Mouse (Mus musculus): ENCODE measurements around the gene Gstk1. TPM values are rescaled to one million over a fixed set of nuclear protein-coding genes. Genes with fewer than 3 reads are reported as not detected.
A peak's percentile ranks its signal among the peaks of the same experiment; 100 is the strongest.

Gstk1 gene
- total and polyA plus RNA-seq, 2 experiments from 2014 or later, result 23.6 to 32.4 TPM

- Histone ChIP-seq H3K27ac (ENCODE audit: low read depth) (no peak within 1 kb of the TSS), H3K9me3 (replicated peaks; ENCODE audit: control insufficient read depth, low read length) (no peaks in the 10 kb centered on the region), H3K4me3 (ENCODE audit: low read depth, low read length) (no peak within 1 kb of the TSS), H3K9ac (replicated peaks; ENCODE audit: low read depth, low read length) (no peak within 1 kb of the TSS), H3K4me1 (ENCODE audit: control insufficient read depth, insufficient read depth) (peaks cover 8% of the 10 kb centered on the region), H3K4me2 (ENCODE audit: low read depth, low read length) (peak within 1 kb of the TSS; percentile 3; the same call in 1 of the 2 replicates), H3K27me3 (ENCODE audit: control insufficient read depth, insufficient read depth, low read length) (no peaks in the 10 kb centered on the region), H3K36me3 (replicated peaks; ENCODE audit: control insufficient read depth, insufficient read depth, low read length) (no peaks in the 10 kb centered on the region)
- WGBS, result 17% methylated on average over 20 of the region's 20 CpGs
- DNase-seq (ENCODE audit: low spot score) (no peak), ATAC-seq (ENCODE audit: insufficient read depth, low read depth) (no peak)
- TF ChIP-seq CTCF (IDR thresholded peaks at IDR 0.05; ENCODE audit: low read depth), result no peak
- TF ChIP-seq EP300 (IDR thresholded peaks at IDR 0.05; ENCODE audit: low read depth), result no peak
These were observed 15.9 kb downstream of the Gstk1 start, which contains the start of gene Tmem139 for GRCm38 (mm10) chr6:42261524-42262170. Gene Tmem139 (plus strand): TSS chr6:42261970.

- Histone ChIP-seq H3K27ac (ENCODE audit: low read depth) (peak within 1 kb of the TSS; percentile 85), H3K4me3 (ENCODE audit: low read depth, low read length) (peak within 1 kb of the TSS; percentile 81), H3K4me2 (ENCODE audit: low read depth, low read length) (peak within 1 kb of the TSS; percentile 79), H3K27me3 (ENCODE audit: control insufficient read depth, insufficient read depth, low read length) (no peaks in the 10 kb centered on the region), H3K4me1 (ENCODE audit: control insufficient read depth, insufficient read depth) (peaks cover 11% of the 10 kb centered on the region), H3K9ac (replicated peaks; ENCODE audit: low read depth, low read length) (peak within 1 kb of the TSS; percentile 81), H3K36me3 (replicated peaks; ENCODE audit: control insufficient read depth, insufficient read depth, low read length) (peaks cover 25% of the 10 kb centered on the region), H3K9me3 (replicated peaks; ENCODE audit: control insufficient read depth, low read length) (no peaks in the 10 kb centered on the region)
- under 1% methylated on average over 47 of the region's 51 CpGs for WGBS
- ATAC-seq (ENCODE audit: insufficient read depth, low read depth) (peak; percentile 99), DNase-seq (ENCODE audit: low spot score) (peak; percentile 99)
- TF ChIP-seq CTCF (IDR thresholded peaks at IDR 0.05; ENCODE audit: low read depth) (peak; percentile 96), EP300 (IDR thresholded peaks at IDR 0.05; ENCODE audit: low read depth) (no peak)
These were observed 19.0 kb downstream of the Gstk1 start, which contains the start of gene Casp2 for GRCm38 (mm10) chr6:42264626-42265312. Gene Casp2 (plus strand): TSS chr6:42264985.

DNA sequence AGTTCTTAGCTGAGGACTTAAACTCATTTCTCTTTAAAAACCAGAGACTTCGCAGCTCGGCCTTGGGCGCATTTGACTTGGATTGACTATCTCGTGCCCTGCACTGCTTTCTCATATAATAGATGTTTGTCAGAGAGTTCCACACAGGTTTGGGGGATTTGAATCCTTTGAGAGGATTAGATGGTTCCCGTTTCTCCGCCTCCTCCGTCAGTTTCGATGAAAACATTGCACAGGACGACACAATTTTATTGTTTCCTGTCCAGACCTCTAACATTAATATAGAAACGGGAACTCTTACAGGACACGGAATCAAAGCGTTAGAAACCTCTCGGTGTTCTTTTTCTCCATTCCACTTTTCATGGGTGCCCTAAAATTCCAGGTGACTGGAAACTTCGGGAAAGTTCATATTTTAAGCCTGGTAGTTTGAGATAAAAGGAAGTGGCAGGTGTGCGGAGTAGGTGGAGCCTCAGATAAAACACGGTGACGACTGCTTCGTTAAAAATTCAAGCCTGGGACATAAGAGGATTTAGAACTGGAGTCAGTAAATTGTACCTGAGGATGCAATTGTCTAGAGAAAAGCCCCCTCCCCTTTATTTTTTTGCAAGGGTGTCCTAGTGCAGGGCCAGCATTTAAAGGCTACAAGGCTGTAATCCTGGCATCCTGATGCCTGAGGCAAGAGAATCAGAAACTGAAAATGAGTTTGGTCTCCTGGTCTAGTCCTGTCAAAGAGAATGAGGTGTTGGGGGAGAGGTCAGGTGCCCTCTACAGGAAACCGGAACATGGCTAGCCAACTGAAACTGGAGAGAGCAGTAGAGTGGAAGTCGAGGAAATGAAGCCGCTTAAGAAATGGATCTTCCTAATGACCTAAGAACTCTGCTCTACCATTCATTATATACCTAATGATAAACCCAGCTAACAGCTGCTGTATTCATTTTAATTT lies 19.9 kb downstream of the Gstk1 start:
- H3K9me3 ChIP-seq (replicated peaks; ENCODE audit: control insufficient read depth, low read length), result no peaks in the 10 kb centered on the region
- H3K36me3 ChIP-seq (replicated peaks; ENCODE audit: control insufficient read depth, insufficient read depth, low read length), result peaks cover 33% of the 10 kb centered on the region
- peaks cover 11% of the 10 kb centered on the region for H3K4me1 ChIP-seq (ENCODE audit: control insufficient read depth, insufficient read depth)
- TF ChIP-seq CTCF (IDR thresholded peaks at IDR 0.05; ENCODE audit: low read depth) (no peak), EP300 (IDR thresholded peaks at IDR 0.05; ENCODE audit: low read depth) (no peak)
- peak overlapping the region; percentile 85 for H3K27ac ChIP-seq (ENCODE audit: low read depth)
- peak; percentile 11 for DNase-seq (ENCODE audit: low spot score)
- peak overlapping the region; percentile 79 for H3K4me2 ChIP-seq (ENCODE audit: low read depth, low read length)
- H3K27me3 ChIP-seq (ENCODE audit: control insufficient read depth, insufficient read depth, low read length), result no peaks in the 10 kb centered on the region
- H3K4me3 ChIP-seq (ENCODE audit: low read depth, low read length), result peak overlapping the region; percentile 81
- H3K9ac ChIP-seq (replicated peaks; ENCODE audit: low read depth, low read length), result peak overlapping the region; percentile 81
- WGBS, result under 1% methylated on average over 21 of the region's 21 CpGs
- ATAC-seq (ENCODE audit: insufficient read depth, low read depth), result no peak

- peak; percentile 40 for DNase-seq (ENCODE audit: low spot score)
- Histone ChIP-seq H3K27me3 (ENCODE audit: control insufficient read depth, insufficient read depth, low read length) (no peaks in the 10 kb centered on the region), H3K4me3 (ENCODE audit: low read depth, low read length) (no peak overlapping the region), H3K27ac (ENCODE audit: low read depth) (peak overlapping the region; percentile 20; the same call in 1 of the 2 replicates), H3K9me3 (replicated peaks; ENCODE audit: control insufficient read depth, low read length) (no peaks in the 10 kb centered on the region), H3K9ac (replicated peaks; ENCODE audit: low read depth, low read length) (no peak overlapping the region), H3K4me1 (ENCODE audit: control insufficient read depth, insufficient read depth) (peaks cover 10% of the 10 kb centered on the region), H3K4me2 (ENCODE audit: low read depth, low read length) (no peak overlapping the region), H3K36me3 (replicated peaks; ENCODE audit: control insufficient read depth, insufficient read depth, low read length) (peaks cover 72% of the 10 kb centered on the region)
- TF ChIP-seq CTCF (IDR thresholded peaks at IDR 0.05; ENCODE audit: low read depth), result no peak
- TF ChIP-seq EP300 (IDR thresholded peaks at IDR 0.05; ENCODE audit: low read depth), result no peak
- ATAC-seq (ENCODE audit: insufficient read depth, low read depth), result 0 out of 2 replicates have a peak, but pooled peaks have one; percentile 49
These were observed 25.1 kb downstream of the Gstk1 start for GRCm38 (mm10) chr6:42270817-42271216.

DNA sequence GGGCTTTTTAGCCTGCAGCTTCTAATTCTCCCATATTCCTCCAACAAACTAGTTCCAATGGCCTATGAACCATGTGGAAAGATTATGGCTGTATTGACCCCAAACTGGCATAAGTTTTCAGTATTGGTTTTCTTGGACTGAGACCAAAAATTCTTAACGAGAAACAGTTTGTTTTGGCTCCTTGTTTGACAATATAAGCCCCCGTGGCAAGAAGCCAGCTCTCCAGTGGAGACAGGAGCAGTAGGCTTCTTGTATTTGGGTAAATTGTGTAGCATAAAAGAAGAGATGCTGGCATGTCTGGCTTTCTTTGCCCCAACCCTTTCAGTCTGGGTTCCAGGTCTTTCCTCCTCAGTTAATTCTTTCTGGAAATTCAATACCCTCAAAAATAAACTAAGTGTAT lies 30.4 kb downstream of the Gstk1 start:
- Histone ChIP-seq H3K27me3 (ENCODE audit: control insufficient read depth, insufficient read depth, low read length) (no peaks in the 10 kb centered on the region), H3K9ac (replicated peaks; ENCODE audit: low read depth, low read length) (no peak overlapping the region), H3K4me1 (ENCODE audit: control insufficient read depth, insufficient read depth) (no peaks in the 10 kb centered on the region), H3K4me2 (ENCODE audit: low read depth, low read length) (no peak overlapping the region), H3K9me3 (replicated peaks; ENCODE audit: control insufficient read depth, low read length) (no peaks in the 10 kb centered on the region), H3K4me3 (ENCODE audit: low read depth, low read length) (no peak overlapping the region), H3K36me3 (replicated peaks; ENCODE audit: control insufficient read depth, insufficient read depth, low read length) (peaks cover 85% of the 10 kb centered on the region), H3K27ac (ENCODE audit: low read depth) (no peak overlapping the region)
- TF ChIP-seq EP300 (IDR thresholded peaks at IDR 0.05; ENCODE audit: low read depth), result no peak
- TF ChIP-seq CTCF (IDR thresholded peaks at IDR 0.05; ENCODE audit: low read depth), result no peak
- ATAC-seq (ENCODE audit: insufficient read depth, low read depth), result no peak
- DNase-seq (ENCODE audit: low spot score), result no peak
- 68% methylated on average over 2 of the region's 2 CpGs for WGBS

All from heart, postnatal 0 days (tissue).